20 mouse cellular contexts compared by ENCODE assay signal in the genomic region with DNA sequence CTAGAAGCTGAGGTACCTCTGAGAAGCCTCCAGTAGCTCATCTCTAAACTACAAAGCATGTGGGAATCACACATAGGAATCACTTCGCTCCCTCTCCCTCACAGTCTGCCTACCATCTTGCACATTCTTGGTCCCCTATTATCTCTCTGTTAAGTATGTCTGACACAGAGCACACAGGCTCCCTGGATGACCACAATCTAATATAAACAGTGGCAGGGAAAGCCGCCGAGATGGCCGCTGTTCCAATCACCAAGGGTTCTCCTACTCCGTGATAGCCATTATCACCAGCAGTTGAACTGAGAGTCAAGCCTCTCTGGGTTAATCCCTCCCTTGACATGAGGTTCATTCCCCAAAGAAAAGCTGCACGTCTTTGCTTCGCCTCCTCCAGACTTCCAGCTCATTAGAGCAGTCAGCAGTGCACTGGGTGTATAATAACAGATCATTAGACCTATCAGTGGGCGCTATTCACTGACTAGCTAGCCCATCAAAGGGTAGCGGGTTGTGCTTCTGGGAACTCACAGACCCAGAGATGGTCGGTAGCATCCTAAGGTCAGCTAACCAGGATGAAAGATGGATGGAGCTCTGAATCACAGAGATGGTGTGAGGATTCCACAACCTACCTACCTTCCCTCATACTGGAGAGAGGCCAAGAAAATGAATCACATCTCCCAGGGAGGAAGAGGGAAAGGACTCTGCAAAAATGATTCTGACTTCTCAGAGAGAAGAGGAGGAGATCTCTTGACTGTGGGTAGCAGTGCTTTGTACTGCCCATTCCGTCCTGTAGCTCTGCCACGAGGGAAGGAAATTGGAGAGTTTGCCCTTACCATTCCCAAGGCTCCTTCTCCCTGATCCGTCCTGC.
A peak's percentile ranks its signal among the peaks of the same experiment; 100 is the strongest.
DNase-seq lines count a peak whose midpoint lies in the region; ATAC-seq lines count a peak whose summit lies in the region.
"Had no signal": no experiment of that assay in that cellular context is flagged by ENCODE, and none has a peak within 500 bp of the region (broad histone marks: within the 10 kb centered on the region; RNA-seq: fewer than 3 reads in every experiment).

No protein-coding gene starts in this region.

- no peak overlapping the region for H3K4me3 ChIP-seq in heart, embryonic 16.5 days (ENCODE audit: low read length)
- H3K4me3 ChIP-seq: hindbrain, embryonic 10.5 days; limb, embryonic 15.5 days; midbrain, embryonic 13.5 days; myocyte; neural tube, embryonic 15.5 days had no signal

- H3K9me3 ChIP-seq in heart, embryonic 16.5 days (replicated peaks; ENCODE audit: control insufficient read depth, low read length), result no peaks in the 10 kb centered on the region
- H3K9me3 ChIP-seq: hindbrain, embryonic 10.5 days; limb, embryonic 15.5 days; midbrain, embryonic 13.5 days; neural tube, embryonic 15.5 days had no signal

- peak; percentile 87 for ATAC-seq in frontal cortex, adult (ENCODE audit: low TSS enrichment)
- ATAC-seq in heart, embryonic 16.5 days (replicated peaks; ENCODE audit: extremely low read depth, insufficient read depth, low FRiP score), result no peak
- ATAC-seq: lung, postnatal 0 days; midbrain, embryonic 13.5 days had no signal

- no peak overlapping the region for H3K9ac ChIP-seq in heart, embryonic 16.5 days (ENCODE audit: low read length)
- H3K9ac ChIP-seq: limb, embryonic 15.5 days; midbrain, embryonic 13.5 days; neural tube, embryonic 15.5 days had no signal

- peaks cover 12% of the 10 kb centered on the region for H3K4me1 ChIP-seq in heart, embryonic 16.5 days (ENCODE audit: control insufficient read depth, insufficient read depth, low read length)
- H3K4me1 ChIP-seq: neural tube, embryonic 15.5 days had no signal

- 39% methylated on average over 13 of the region's 13 CpGs for WGBS in heart, embryonic 16.5 days

- intact Hi-C loops in heart, postnatal 36 days (cut with DNase I), result no loop called here
- intact Hi-C loops in gastrocnemius, postnatal 36 days (cut with DNase I), result no loop called here

- no peak overlapping the region for H3K27ac ChIP-seq in heart, embryonic 16.5 days (ENCODE audit: low read length)
- H3K27ac ChIP-seq: hindbrain, embryonic 10.5 days; limb, embryonic 15.5 days; midbrain, embryonic 13.5 days; neural tube, embryonic 15.5 days had no signal

- no peak for DNase-seq in frontal cortex, postnatal 10 days (ENCODE audit: low spot score in 2 of 2)
- no peak for DNase-seq in heart, postnatal 36 days
- peak; percentile 9 for DNase-seq in MN1 (ENCODE audit: low spot score)
- peak; percentile 65 for DNase-seq in brain, adult 2 months (ENCODE audit: low read depth, low spot score)
- no peak for DNase-seq in B cell, adult 2 months
- no peak for DNase-seq in gastrocnemius, postnatal 36 days
- DNase-seq: adrenal gland, postnatal 10 days; cerebellum, adult 18-20 months; gastrocnemius, postnatal 14 days; kidney, adult 9 months; spleen, adult 18-20 months; thymus, adult 2 months had no signal

- no peaks in the 10 kb centered on the region for H3K27me3 ChIP-seq in heart, embryonic 16.5 days (ENCODE audit: control insufficient read depth, insufficient read depth, low read length)
- H3K27me3 ChIP-seq: neural tube, embryonic 15.5 days had no signal

- 0 out of 2 replicates have a peak overlapping the region, but pooled peaks have one; percentile 1 for H3K4me2 ChIP-seq in heart, embryonic 16.5 days (ENCODE audit: low read depth, low read length)
- H3K4me2 ChIP-seq: limb, embryonic 15.5 days; midbrain, embryonic 13.5 days; neural tube, embryonic 15.5 days had no signal

- H3K36me3 ChIP-seq in heart, embryonic 16.5 days (ENCODE audit: control insufficient read depth, insufficient read depth), result no peaks in the 10 kb centered on the region
- H3K36me3 ChIP-seq: hindbrain, embryonic 10.5 days; limb, embryonic 15.5 days; midbrain, embryonic 13.5 days; neural tube, embryonic 15.5 days had no signal

Comparison
In these comparisons a context has a peak if more than half of its experiments do, and no peak if none do; other contexts are left out.
1. DNase-seq: peak in MN1 (single experiment) and brain, adult 2 months (single experiment); none in frontal cortex, postnatal 10 days (0 of 2), heart, postnatal 36 days (0 of 2), B cell, adult 2 months (0 of 2) and gastrocnemius, postnatal 36 days (0 of 2).